Mouse (Mus musculus) liver, adult 10 weeks (tissue): ENCODE results near the gene Slc3a1. TPM values are rescaled to one million over a fixed set of nuclear protein-coding genes. Genes with fewer than 3 reads are reported as not detected.

Experiments
- polyA plus RNA-seq: library from polyadenylated mRNA; stranded (reverse); fragments of 350-450 nt; fragmentation: Illumina TruSeq; extraction: RNeasy Lipid Tissue Mini Kit (QIAGEN cat#74804); gene quantifications from one replicate; pipeline ENCODE4 v1.2.3, GENCODE M21; 2014; ENCODE audit warnings: low read depth, low replicate concordance

The Slc3a1 gene
- 29.1 TPM for polyA plus RNA-seq

GRCm38 (mm10) chr17:85028093-85028739 is at the start of gene Slc3a1:
Slc3a1 (plus strand) TSS chr17:85028376.

GRCm38 (mm10) chr17:85090120-85091099 is 62.2 kb downstream of the Slc3a1 start, which contains the start of the genes Prepl and Camkmt:
Prepl (minus strand) TSS chr17:85090241.
Camkmt (plus strand) TSS chr17:85090552.

Other genes starting within 250 kb of the Slc3a1 start
- gene Lrpprc, start 237.6 kb upstream of the Slc3a1 start, polyA plus RNA-seq: 47.5 TPM
- 137 TPM for gene Ppm1b, start 71.6 kb upstream of the Slc3a1 start, polyA plus RNA-seq
- gene Prepl, start 61.9 kb downstream of the Slc3a1 start, polyA plus RNA-seq: 22.6 TPM
- 2.5 TPM for gene Camkmt, start 62.2 kb downstream of the Slc3a1 start, polyA plus RNA-seq